Mouse (Mus musculus) adrenal gland, adult 18-20 months (tissue): Measurements from ENCODE around the gene Tnfsf9. TPM values are rescaled to one million over a fixed set of nuclear protein-coding genes. Genes with fewer than 3 reads are reported as not detected.
"Not testable (repeated sequence)": the region's sequence is repeated elsewhere in the genome, so short reads cannot be mapped to it uniquely, and the experiment has no call there.

ENCODE experiments used
- DNase-seq, 2 experiments: peaks; one replicate each; pipeline ENCODE4 v3.0.0; 2021 to 2022; ENCODE audit warnings: low spot score in 2 of 2
- total RNA-seq, 2 experiments: library from RNA; stranded (reverse); gene quantifications; 1 replicate in 1 of 2; 2 replicates in 1 of 2; pipeline ENCODE4 v1.2.3; 2021

The Tnfsf9 gene
- total RNA-seq, 2 experiments from 2014 or later, result 0.38 to 0.63 TPM

- DNase-seq, result no peak
Observed at GRCm38 (mm10) chr17:57131793-57132192, 26.7 kb downstream of the Tnfsf9 start.

- not testable (repeated sequence) for DNase-seq
Observed at GRCm38 (mm10) chr17:57134021-57134420, 28.9 kb downstream of the Tnfsf9 start.

GRCm38 (mm10) chr17:57134693-57135092 lies 29.6 kb downstream of the Tnfsf9 start:
- no peak for DNase-seq

- DNase-seq, result no peak
Observed at GRCm38 (mm10) chr17:57135635-57136034, 30.5 kb downstream of the Tnfsf9 start.

GRCm38 (mm10) chr17:57138676-57139075 lies 33.6 kb downstream of the Tnfsf9 start:
- DNase-seq, result no peak

GRCm38 (mm10) chr17:57139708-57140107 lies 34.6 kb downstream of the Tnfsf9 start:
- no peak for DNase-seq

GRCm38 (mm10) chr17:57143704-57144103 lies 38.6 kb downstream of the Tnfsf9 start:
- no peak for DNase-seq

GRCm38 (mm10) chr17:57145115-57145514 lies 40.0 kb downstream of the Tnfsf9 start:
- no peak for DNase-seq

- no peak for DNase-seq
Observed at GRCm38 (mm10) chr17:57148343-57148742, 43.2 kb downstream of the Tnfsf9 start.

- DNase-seq, result no peak
Observed at GRCm38 (mm10) chr17:57148994-57149803, 44.1 kb downstream of the Tnfsf9 start, which contains the start of gene Cd70. TSS of gene Cd70 (minus strand) at chr17:57149777.

GRCm38 (mm10) chr17:57153006-57153405 lies 47.9 kb downstream of the Tnfsf9 start:
- DNase-seq, result no peak

GRCm38 (mm10) chr17:57153787-57154186 lies 48.7 kb downstream of the Tnfsf9 start:
- DNase-seq, result no peak

Other genes with a start within 250 kb of the Tnfsf9 start
- gene Acsbg2, start 230.9 kb upstream of the Tnfsf9 start, total RNA-seq, result under 1 TPM in 1 of 2 experiments, not detected in 1; 0.27 TPM
- 1 to 10 TPM in 1 of 2 experiments, under 1 TPM in 1; 0.83 to 2.9 TPM for gene 1700061G19Rik, start 229.8 kb upstream of the Tnfsf9 start, total RNA-seq
- 10 to 100 TPM; 31.1 to 32.4 TPM for gene Mllt1, start 169.9 kb upstream of the Tnfsf9 start, total RNA-seq
- under 1 TPM in 1 of 2 experiments, not detected in 1; 0.13 TPM for gene Acer1, start 123.2 kb upstream of the Tnfsf9 start, total RNA-seq
- gene Clpp, start 115.0 kb upstream of the Tnfsf9 start, total RNA-seq, result 100 to 1,000 TPM; 111 to 124 TPM
- gene Alkbh7, start 108.0 kb upstream of the Tnfsf9 start, total RNA-seq, result 10 to 100 TPM; 44.2 to 65.2 TPM
- gene Pspn, start 105.3 kb upstream of the Tnfsf9 start, total RNA-seq, result 1 to 10 TPM in 1 of 2 experiments, not detected in 1; 1.3 TPM
- gene Gtf2f1, start 94.0 kb upstream of the Tnfsf9 start, total RNA-seq, result 10 to 100 TPM; 56.4 to 72.1 TPM
- under 1 TPM in 1 of 2 experiments, not detected in 1; 0.26 TPM for gene Gm17949, start 93.9 kb upstream of the Tnfsf9 start, total RNA-seq
- 10 to 100 TPM; 84.2 to 92.7 TPM for gene Khsrp, start 73.8 kb upstream of the Tnfsf9 start, total RNA-seq
- not detected for gene Slc25a41, start 63.7 kb upstream of the Tnfsf9 start, total RNA-seq
- under 1 TPM; 0.36 to 0.67 TPM for gene Crb3, start 46.2 kb upstream of the Tnfsf9 start, total RNA-seq
- gene Slc25a23, start 45.5 kb upstream of the Tnfsf9 start, total RNA-seq, result 100 to 1,000 TPM in 1 of 2 experiments, 10 to 100 TPM in 1; 73.2 to 108 TPM
- 1 to 10 TPM; 1.3 to 2.3 TPM for gene Dennd1c, start 26.8 kb upstream of the Tnfsf9 start, total RNA-seq
- 1 to 10 TPM; 4.0 to 4.3 TPM for gene Tubb4a, start 17.5 kb upstream of the Tnfsf9 start, total RNA-seq
- not detected for gene Cd70, start 44.5 kb downstream of the Tnfsf9 start, total RNA-seq
- gene Tnfsf14, start 88.9 kb downstream of the Tnfsf9 start, total RNA-seq, result under 1 TPM in 1 of 2 experiments, not detected in 1; 0.36 TPM
- gene C3, start 122.8 kb downstream of the Tnfsf9 start, total RNA-seq, result 100 to 1,000 TPM; 184 to 696 TPM
- gene Gpr108, start 143.1 kb downstream of the Tnfsf9 start, total RNA-seq, result 10 to 100 TPM; 72.4 to 89.6 TPM
- gene Trip10, start 144.1 kb downstream of the Tnfsf9 start, total RNA-seq, result 10 to 100 TPM; 53.4 to 61.0 TPM
- gene Vav1, start 173.8 kb downstream of the Tnfsf9 start, total RNA-seq, result 1 to 10 TPM; 2.6 to 4.0 TPM